Mouse (Mus musculus) lung, adult 2 months (tissue): ENCODE measurements around the gene Pcolce. TPM values are rescaled to one million over a fixed set of nuclear protein-coding genes. Genes with fewer than 3 reads are reported as not detected.

Experiments used
- DNase-seq: peaks from one replicate; pipeline ENCODE4 v3.0.0; 2022
- H3K4me1 ChIP-seq: fragments of 200-500 bp; 2 replicates; pipeline ENCODE4 v1.6.1; 2011; ENCODE audit warnings: low read length; ENCODE audit not compliant: control insufficient read depth, insufficient read depth
- H3K4me3 ChIP-seq: fragments of 200-500 bp; replicated peaks from 2 replicates; pipeline ENCODE3; 2011; ENCODE audit warnings: low read depth, mild to moderate bottlenecking, control low read depth, low read length; ENCODE audit errors: extremely low read depth
- CTCF ChIP-seq: fragments of 200-500 bp; IDR thresholded peaks from 2 replicates; pipeline ENCODE4 v1.5.1; 2011; ENCODE audit warnings: mild to moderate bottlenecking, low read length, control low read depth; ENCODE audit not compliant: insufficient read depth
- POLR2A ChIP-seq: fragments of 200-500 bp; IDR thresholded peaks from 2 replicates; pipeline ENCODE4 v1.6.1; 2011; ENCODE audit warnings: low read depth, mild to moderate bottlenecking, control low read depth, low read length, borderline replicate concordance; ENCODE audit errors: extremely low read depth
- WGBS: fragments of 180-500 bp; shearing (Covaris S2); methylation state at CpG from one replicate; pipeline ENCODE4 v1.1.7; 2018; 5-methylcytosine and 5-hydroxymethylcytosine counted together
- polyA plus RNA-seq: library from polyadenylated mRNA; depleted of rRNA; stranded (reverse); fragments of >200 nt; gene quantifications from 2 replicates; pipeline ENCODE4 v1.2.3, GENCODE M21; 2012

Pcolce gene
- polyA plus RNA-seq, 1 experiment = 290 TPM

DNA sequence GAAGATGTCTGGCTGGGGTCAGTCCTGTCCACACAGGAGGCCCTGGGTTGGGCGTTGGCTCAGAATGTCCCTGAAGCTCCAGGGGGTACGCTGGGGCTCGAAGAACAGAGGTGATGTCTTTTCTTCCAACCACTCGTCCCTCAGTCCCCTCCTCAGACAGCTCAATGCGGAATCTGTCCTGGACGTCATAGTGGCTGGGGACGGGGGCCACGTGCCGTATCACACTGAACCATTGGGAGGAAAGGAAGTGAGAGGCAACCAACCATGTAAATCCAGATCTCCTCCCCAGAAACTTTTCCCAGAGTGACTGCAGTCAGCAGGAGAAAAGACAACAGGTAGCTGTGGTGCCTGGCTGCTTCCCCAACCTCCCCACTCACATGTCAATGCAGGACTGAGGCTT is 14.0 kb downstream of the Pcolce start:
- peak overlapping the region; percentile 31 for H3K4me3 ChIP-seq
- no peak for DNase-seq
- peaks cover 10% of the 10 kb centered on the region for H3K4me1 ChIP-seq
- WGBS = 43% methylated on average over 9 of the region's 9 CpGs
- no peak for TF ChIP-seq POLR2A
- TF ChIP-seq CTCF = no peak

DNA sequence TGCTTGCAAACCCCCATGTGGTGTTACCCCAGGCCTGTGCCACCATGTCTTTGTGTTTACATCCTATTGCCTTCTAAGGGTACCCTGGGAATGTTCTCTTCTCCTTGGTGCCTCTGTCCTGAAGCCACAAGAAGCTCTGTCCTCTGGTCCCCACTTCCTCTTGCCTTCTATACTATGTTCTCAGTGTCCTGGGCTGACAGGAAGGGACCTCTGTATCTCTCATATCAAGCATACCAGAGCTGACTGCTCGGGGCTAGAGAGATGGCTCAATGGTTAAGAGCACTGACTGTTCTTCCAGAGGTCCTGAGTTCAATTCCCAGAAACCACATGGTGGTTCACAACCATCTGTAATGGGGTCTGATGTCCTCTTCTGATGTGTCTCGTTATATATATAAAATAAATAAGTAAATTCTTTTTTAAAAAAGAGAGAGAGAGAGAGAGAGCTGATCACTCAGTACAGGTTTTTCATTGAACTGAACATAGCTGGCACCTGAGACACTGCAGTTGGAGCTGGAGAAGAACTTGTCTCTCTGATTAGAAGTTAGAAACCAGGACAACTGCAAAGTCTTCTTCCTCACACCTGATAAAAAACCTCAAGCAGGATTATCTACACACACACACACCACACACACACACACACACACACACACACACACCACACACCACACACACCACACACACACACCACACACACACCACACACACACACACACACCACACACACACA is 15.3 kb downstream of the Pcolce start:
- Histone ChIP-seq H3K4me1 (peaks cover 10% of the 10 kb centered on the region), H3K4me3 (no peak overlapping the region)
- WGBS = 59% methylated on average over 2 of the region's 2 CpGs
- TF ChIP-seq CTCF = no peak
- DNase-seq = no peak

GRCm38 (mm10) chr5:137597625-137598024 is 16.0 kb downstream of the Pcolce start:
- 88% methylated on average over 6 of the region's 6 CpGs for WGBS
- no peak for DNase-seq
- TF ChIP-seq POLR2A (no peak), CTCF (no peak)
- Histone ChIP-seq H3K4me1 (peaks cover 9% of the 10 kb centered on the region), H3K4me3 (no peak overlapping the region)

GRCm38 (mm10) chr5:137596601-137597261 is 16.9 kb downstream of the Pcolce start:
- no peak for TF ChIP-seq CTCF
- TF ChIP-seq POLR2A = peak; percentile 59; the same call in 1 of the 2 replicates
- DNase-seq = no peak
- Histone ChIP-seq H3K4me3 (peak overlapping the region; percentile 35), H3K4me1 (peaks cover 5% of the 10 kb centered on the region)
- WGBS = 33% methylated on average over 30 of the region's 30 CpGs

DNA sequence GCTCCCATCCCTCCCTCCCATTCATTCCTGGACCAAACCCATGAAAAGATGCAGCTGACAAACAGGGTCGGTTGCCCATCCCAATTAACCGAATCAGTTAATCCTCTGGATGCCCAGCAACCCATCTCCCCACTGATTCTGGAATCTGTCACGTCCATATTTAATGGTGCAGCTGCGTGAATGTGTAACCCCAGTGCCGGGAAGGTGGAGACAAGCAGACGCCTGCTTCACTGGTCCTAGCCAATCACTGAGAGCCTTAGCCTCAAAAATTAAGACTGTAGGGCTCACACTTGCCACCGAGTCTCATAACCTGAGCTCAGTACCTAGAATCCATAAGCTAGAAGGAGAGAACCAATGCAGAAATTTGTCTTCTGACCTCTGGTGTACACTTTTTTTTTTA is 17.7 kb downstream of the Pcolce start:
- DNase-seq = no peak
- no peak for TF ChIP-seq CTCF
- TF ChIP-seq POLR2A = no peak
- 85% methylated on average over 7 of the region's 7 CpGs for WGBS
- peaks cover 5% of the 10 kb centered on the region for H3K4me1 ChIP-seq
- H3K4me3 ChIP-seq = no peak overlapping the region

DNA sequence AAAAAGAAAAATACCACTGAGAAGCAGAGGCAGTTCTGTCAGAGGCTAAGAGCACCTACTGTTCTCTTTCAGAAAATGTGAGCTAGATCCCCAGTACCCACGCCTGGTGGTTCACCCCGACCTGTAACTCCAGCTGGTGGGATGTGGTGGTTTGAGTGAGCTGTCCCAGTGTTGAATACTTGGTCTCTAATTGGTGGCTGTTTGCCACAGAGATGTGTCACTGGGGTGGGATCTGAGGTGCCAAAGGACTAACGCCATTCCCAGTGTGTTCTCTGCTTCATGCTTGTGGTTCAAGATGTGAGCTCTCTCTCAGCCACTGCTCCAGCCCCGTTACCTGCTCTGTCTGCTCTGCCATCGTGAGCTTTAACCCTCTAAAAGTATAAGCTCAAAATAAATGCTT is 23.1 kb downstream of the Pcolce start:
- no peak overlapping the region for H3K4me3 ChIP-seq
- TF ChIP-seq CTCF (no peak), POLR2A (no peak)
- WGBS = 71% methylated on average over 5 of the region's 5 CpGs
- no peaks in the 10 kb centered on the region for H3K4me1 ChIP-seq
- no peak for DNase-seq

DNA sequence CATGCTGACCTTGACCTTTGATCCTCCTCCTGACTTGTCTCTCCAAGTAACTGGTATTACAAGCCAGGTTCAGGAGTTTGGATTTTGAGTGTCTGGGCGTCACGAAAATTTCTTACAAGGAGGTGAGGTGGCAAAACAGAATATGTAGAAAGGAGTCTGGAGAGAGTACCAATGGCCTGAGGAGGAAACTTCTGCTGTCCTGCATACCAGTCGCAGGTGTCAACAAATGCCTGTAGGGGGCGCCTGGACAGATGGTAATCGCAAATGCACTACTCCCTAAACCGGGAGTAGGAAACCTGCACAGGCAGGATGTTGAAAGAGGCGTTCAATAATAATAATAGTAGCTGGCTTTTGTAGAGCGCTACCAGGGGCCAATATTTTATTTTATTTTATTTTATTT is 28.6 kb downstream of the Pcolce start:
- TF ChIP-seq POLR2A = no peak
- TF ChIP-seq CTCF = peak; percentile 80
- H3K4me3 ChIP-seq = no peak overlapping the region
- H3K4me1 ChIP-seq = no peaks in the 10 kb centered on the region
- 18% methylated on average over 8 of the region's 8 CpGs for WGBS
- DNase-seq = peak; percentile 67

GRCm38 (mm10) chr5:137583670-137584169 is 29.9 kb downstream of the Pcolce start:
- peak; percentile 11 for DNase-seq
- no peaks in the 10 kb centered on the region for H3K4me1 ChIP-seq
- 23% methylated on average over 27 of the region's 27 CpGs for WGBS
- 0 out of 2 replicates have a peak, but pooled peaks have one; percentile 7 for TF ChIP-seq POLR2A
- no peak for TF ChIP-seq CTCF
- H3K4me3 ChIP-seq = peak overlapping the region; percentile 56

DNA sequence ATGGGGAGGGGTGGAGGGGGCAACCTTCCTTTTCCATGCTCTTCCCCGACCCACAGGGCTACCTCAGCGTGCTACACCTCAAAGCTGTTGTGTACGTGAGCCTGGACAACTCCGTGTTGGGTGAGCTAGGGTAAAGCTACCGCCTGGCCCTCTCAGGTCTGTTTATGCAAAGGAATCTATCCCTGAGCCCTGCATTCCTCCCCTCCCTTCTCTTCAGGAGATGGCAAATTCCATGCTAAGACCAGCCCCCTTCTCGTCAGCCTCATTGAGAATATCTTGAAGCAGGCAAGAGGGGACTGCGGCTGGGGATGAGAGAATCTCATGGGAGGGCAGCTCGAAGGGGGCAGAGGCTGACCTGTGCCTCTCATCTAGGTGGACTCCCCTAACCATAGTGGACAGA is 30.9 kb downstream of the Pcolce start:
- DNase-seq = no peak
- WGBS = 43% methylated on average over 8 of the region's 8 CpGs
- H3K4me3 ChIP-seq = no peak overlapping the region
- TF ChIP-seq POLR2A (no peak), CTCF (no peak)
- no peaks in the 10 kb centered on the region for H3K4me1 ChIP-seq

- DNase-seq = no peak
- Histone ChIP-seq H3K4me3 (no peak overlapping the region), H3K4me1 (no peaks in the 10 kb centered on the region)
- WGBS = 68% methylated on average over 6 of the region's 6 CpGs
- TF ChIP-seq POLR2A = no peak
- no peak for TF ChIP-seq CTCF
Measured at GRCm38 (mm10) chr5:137580246-137580645, 33.3 kb downstream of the Pcolce start.
